Mouse (Mus musculus): ENCODE measurements at regions not wholly inside any gene's neighbourhood (a gene's known extent, or its start where the extent isn't known, plus 50 kb on each side); places are given as distances from the start of the nearest gene placed in this dataset.
"Not testable (repeated sequence)": the region's sequence is repeated elsewhere in the genome, so short reads cannot be mapped to it uniquely, and the experiment has no call there.

DNA sequence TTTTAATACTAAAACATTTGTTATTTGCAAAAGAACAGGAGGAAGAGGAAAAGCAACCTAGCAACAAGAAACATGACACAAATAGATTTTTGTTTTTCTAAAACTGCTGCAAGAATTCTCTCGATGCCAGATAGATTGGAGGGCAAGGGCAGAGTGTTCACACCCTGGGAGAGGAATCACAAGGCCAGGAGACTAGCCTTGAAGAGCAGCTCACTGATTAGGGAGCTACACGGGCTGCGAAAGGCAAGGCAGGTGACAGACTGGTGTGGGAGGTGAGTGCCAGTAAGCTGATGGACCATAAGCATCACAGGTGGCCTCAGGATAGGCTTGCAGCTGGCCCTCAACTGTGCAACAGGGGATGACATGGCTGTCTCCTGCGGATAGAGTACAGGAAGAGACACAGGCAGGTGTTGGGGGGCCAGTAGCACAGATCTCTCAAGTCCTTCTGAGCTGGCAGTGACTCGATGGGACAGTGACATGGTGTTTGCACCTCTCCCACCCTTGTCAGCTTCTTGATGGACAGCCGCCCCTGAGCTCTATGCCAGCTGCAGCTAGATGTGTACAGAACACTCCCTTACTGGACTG lies 102.0 kb upstream of the Abca1 start:
- no peak for DNase-seq

DNA sequence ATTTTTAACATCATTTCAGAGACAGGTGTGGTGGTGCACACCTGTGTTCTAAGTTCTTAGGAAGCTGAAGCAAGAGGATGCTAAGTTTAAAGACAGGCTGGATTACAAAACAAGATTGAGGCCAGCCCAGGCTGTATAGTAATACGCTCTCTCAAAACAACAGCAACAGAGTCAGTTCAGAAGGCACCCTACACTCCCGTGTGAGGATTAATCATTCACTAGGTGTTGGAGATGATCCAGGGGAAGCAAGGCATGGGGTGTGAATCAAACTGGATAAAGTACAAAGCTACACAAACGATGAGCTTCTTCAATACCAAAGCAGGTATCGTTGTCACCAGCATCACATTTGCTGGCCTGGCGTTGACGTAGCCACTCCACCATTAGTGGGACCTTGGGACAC lies 99.3 kb upstream of the Abca1 start:
- peak; percentile 93 for DNase-seq

DNA sequence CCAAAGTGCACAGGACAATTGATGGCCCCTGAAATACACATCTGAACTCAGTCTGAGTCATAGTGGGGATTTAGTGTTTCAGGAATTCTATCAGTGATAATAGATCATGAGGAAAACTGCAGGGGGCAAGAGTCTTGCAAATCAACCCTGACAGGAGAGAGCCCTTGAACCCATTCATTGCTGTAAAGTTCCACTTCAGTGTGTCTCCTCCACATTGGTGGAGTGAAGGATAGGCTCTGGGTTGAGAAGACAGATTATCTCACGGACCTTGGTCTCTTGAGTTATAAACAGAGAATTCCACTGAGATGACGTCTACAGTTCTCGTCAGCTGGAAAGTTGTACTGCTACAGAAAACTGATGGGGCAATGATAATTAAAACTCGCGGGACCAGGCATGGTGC lies 97.3 kb upstream of the Abca1 start:
- DNase-seq = no peak

DNA sequence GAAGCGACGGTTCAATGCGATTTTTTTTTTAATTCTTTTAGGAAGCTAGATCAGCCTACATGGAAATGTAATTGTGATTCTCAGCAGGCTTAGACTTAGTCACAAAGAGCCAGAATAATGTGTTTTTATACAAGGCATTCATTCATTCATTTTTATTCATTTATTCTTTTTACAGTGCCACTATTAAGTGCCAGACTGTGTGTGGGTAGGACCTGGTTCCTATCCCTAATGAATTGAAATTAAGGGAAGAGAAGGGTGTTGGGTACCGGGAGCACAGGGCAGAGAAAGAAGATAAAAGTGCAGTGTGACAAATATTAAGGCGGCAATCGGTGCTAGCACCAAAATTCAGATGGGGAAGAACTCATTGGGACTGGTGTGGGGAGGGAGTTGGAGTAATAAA lies 94.8 kb upstream of the Abca1 start:
- DNase-seq = no peak

DNA sequence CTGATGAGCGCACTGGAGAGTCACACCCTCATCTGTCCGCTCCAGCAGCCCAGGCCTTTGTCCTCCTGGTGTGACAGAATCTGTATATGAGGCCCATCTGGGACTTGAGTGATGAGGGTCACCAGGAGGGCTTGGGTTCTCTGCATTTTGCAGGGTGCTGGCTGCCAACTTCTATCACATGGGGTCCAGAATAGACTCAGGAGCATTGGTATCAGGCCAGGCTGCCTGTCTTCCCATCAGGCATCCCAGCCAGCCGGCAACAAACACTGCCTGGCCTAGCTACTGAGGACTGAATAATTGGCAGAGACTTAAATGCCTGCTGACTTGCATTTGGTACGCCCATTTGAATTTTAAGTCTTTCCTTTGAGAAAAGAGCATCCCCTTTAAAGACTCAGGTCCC lies 94.0 kb upstream of the Abca1 start:
- DNase-seq = no peak

DNA sequence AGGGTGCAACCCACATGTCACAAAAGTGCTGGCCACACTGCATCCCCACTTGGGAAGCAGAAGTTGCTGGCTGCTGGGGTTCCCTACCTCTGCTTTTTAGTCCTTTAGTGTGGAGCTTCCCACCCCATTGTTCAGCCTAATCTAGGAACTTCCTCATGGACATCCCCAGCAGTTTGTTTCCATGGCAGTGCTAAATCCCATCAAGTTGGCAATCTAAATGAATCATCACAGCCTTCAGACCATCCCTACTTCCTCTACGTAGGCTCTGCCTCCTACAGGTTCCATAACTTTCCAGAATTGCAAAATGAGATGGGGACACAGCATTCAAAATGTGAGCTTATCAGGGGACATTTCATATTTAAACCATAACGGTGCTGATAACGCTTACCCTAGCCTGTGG lies 90.6 kb upstream of the Abca1 start:
- DNase-seq = no peak

DNA sequence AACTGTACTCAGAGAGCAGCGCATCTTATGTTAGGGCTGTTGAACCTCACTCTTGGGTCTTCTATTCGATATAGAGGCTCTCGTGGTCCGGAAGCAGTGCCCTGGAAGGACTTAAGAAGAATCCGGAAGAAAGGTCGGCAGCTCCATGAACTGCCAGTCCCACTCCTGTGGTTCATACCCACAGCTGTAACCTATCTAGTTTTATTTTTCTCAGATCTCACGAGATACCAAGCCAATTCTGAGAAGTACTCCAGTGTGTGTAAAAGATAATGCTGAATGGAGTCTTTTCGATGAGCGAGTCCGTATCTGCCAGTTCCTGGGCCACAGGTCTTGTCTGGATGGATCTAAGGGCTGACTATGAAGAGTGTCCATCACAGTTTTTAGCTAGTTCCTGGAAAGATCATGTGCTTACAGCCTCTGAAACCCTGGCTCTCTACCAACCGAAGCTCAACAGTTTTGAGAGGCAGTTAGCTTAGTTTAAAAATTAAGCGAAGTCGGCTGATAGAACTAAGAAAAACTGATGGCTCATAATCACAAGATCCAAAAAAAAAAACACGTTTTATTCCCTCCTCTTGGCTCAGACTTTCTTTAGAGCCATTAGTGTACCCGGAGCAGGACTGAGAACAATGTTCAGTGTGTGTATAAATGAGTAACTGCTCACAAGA lies 86.5 kb upstream of the Abca1 start:
- peak; percentile 88 for DNase-seq

DNA sequence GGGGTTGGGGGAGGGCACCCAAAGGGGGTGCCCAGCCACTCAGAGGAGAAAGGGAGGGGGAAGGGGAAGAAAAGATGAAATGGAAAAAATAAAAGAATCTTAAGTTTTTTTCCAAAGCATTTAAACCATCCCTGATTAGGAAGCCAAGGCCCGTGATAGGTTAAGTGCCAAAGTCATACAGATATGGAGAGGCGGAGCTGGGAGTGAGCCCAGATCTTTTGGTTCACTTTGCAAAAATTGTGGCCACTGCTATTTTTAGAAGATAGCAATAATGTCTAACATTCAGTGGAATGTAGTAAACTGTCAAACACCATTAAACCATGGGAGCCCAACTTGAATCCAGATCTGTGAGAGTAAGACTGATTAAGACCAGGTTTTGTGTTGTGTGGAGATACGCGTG lies 85.9 kb upstream of the Abca1 start:
- DNase-seq = no peak

DNA sequence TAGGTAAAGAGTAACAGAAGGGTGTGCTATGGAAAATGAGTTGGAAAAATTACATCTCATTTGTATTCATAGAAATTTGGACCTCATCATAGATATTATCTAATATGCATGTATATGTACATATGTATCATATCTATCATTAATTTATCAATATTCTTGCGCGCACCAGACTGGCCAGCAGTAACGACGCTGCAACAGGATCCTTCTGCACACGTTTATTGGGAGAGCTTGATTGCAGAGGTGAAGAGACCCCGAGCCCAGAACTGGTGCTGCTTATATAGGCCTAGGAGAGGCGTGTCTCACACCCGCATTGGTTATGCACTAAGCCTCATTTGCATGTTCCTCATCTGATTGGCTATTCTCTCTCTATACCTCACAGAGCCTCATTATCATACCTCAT lies 83.8 kb upstream of the Abca1 start:
- DNase-seq = not testable (repeated sequence)

DNA sequence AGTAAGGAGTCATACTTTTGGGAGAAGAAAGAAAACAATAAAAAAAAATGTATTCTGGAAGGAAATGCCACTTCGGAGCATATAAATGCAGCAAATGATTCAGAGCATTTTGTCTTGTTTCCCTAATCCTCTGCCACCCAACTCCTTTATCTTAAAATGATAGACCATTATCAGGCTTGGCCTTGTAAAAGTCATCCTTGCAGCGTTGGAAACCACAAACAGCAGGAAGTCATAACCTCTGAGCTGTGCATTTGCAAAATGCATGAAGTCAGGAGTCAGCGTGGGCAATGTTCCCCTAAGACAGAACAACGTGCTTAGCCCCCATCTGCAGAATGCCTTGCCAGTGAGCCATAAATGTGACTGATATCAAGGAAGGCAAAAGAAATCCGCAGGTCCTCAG lies 80.2 kb upstream of the Abca1 start:
- DNase-seq = no peak

DNA sequence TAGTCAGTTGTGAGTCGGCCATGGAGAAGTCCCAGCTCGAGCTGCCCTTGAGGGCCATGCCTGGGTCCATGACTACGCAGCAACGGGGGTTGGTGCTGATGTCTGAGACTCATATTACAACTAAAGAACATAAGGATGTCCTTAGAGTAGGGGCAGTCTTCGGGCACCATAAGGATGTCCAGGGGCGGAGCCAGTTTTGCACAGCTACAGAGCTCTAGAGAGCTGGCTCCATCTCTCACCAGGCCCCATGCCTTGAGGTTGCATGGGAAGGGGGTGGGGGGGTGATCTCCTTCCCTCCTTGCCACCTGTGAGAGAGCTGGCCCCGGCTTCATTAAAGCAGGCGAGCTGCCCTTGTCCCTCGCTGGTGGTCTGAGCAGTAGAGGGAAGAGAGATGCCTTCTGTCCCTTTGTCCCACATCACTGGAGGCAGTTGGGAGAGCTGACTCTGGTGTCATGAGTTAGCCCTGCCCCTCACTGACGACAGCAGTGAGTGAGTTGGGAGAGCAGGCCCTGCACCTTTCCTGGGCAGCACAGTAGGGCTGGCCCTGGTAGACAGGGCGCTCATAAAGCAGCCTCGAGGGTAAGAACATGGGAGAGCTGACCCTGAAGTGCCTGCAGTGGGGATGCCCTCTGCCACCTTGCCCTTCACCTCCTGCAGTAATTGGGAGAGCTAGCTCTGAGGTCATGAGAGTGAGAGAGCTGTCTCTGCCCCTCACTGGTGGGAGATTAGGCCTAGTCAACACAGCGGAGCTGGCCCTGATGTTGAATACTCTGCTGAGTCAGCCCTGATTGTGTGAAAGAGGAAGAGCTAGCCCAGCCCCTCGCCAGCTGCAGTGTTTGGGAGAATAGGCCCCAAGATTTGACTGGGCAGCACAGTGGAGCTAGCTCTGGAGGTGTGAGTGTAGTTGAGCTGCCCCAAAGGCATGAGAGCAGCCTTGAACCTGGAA lies 78.9 kb upstream of the Abca1 start:
- no peak for DNase-seq

DNA sequence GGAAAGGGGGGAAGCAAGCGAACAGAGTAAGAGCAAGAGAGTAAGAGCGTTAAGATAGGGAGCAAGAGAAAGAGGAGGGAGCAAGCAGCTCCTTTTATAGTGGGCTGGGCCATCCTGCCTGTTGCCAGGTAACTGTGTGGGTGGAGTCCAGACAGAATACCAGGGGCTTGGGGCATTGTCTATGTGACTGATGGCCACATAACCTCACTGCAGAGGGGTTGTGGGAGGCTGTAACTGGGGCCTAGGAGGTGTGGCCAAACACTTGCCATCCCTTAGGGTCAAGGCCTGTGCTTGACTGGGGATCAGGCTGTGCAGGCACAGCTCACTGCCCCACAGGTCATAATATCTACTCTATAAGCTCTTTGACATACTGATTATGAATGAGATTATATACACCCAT lies 76.2 kb upstream of the Abca1 start:
- no peak for DNase-seq

DNA sequence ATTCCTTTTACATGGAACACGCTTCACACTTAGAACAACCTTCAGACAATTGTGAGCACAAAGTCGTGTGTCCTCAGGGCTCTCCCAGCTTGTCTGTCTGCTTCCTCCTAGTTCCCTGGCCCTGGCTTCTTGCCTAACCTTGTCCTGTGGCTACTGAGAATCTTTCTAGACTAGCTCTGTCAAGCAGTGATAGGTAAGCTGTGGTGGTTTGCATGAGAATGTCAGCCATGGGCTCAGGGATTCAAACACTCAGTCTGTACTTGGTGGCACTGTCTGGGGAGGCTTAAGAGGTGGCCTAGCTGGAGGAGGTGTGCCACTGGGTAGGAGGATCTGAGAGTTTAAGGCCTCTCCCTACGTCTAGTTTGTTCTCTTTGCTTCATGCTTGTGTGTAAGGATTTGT lies 72.7 kb upstream of the Abca1 start:
- no peak for DNase-seq

DNA sequence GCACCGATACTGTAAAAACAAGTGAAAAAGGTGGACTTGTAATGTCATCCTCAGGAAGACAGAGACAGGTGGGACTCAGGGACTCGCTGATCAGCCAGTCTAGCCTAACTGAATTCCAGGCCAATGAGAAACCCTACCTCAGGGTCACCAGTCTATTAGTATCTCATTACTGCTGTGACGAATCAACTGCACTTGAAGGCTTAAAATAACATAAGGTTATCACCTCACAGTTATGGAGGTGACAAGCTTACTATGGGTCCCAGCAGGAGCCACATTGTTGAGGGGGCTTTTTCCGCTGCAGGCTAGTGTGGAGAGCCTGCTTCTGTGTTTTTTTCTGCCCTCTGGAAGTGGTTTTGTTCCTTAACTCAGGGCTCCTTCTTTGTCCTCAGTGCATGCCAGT lies 72.2 kb upstream of the Abca1 start:
- DNase-seq = no peak

DNA sequence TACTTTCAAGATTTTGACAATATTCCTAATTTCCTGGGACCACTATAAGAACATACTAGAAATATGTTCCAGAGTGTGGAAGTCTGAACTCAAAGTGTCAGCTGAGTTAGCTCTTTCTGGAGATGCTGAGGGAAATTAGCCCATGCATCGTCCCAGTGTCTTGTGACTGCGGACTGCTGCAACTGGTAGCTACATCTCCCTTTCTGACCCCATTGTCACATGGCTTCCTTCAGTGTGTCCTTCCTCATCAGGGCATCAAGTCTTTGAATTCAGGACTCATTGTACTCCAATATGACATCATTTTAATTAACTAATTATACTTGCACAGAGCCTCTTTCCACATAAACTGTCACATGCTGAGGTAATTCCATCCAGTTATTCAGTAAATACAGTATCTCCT lies 71.4 kb upstream of the Abca1 start:
- no peak for DNase-seq

DNA sequence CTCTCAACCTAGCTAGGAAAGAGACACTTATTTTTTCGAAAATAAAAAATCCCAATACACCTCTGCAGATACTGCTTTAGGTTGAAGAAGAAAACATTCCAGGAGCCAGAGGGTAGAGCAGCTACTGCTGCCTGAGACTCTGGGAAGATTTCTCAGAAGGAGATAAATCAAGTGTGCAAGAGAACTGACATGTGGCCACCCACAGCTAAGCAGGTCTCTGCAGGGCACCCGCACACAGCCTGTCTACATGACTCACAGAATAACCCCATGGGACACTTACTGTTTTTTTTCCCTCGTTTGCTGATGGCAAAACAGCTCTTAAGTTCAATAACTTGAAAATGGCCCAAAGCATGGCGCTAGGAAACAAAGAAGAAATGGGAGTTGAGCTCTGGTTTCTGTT lies 68.7 kb upstream of the Abca1 start:
- no peak for DNase-seq

DNA sequence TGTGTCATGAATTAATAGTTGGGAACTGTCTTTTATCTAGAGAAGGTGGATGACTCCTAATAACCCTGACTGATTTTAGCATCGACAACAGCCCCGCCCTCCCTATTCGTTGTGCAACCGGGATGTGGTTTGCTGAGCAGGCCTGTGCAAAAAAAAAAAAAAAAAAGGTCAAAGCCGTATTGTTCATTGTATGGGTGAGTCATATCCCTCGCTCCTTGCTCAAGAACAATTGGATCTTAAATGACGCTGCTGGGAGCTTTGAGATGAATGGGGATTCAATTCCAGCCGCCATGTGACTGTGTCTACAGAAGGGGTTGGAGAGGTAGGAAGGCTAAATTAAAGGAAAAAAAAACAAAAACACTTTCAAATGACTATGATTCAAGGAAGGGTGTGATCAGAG lies 68.1 kb upstream of the Abca1 start:
- DNase-seq = no peak

DNA sequence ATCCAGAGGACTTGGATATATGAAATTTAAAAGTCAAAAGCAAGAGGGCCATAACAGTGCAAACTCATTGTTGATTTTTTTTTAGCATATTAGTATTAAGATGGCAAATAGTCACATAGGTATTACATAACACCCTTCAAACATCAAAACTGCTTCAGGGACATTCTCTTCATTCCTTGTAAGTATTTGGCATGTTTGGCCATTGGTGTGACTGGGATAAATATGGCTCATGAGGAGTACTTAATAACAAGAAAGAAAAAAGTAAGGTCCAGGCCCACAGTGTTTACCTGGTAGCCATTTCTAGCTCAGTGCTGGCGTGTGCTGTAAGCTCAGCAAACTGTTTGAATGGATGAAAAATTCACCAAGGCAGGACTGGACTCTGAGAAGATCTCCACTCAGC lies 67.4 kb upstream of the Abca1 start:
- peak; percentile 16 for DNase-seq

DNA sequence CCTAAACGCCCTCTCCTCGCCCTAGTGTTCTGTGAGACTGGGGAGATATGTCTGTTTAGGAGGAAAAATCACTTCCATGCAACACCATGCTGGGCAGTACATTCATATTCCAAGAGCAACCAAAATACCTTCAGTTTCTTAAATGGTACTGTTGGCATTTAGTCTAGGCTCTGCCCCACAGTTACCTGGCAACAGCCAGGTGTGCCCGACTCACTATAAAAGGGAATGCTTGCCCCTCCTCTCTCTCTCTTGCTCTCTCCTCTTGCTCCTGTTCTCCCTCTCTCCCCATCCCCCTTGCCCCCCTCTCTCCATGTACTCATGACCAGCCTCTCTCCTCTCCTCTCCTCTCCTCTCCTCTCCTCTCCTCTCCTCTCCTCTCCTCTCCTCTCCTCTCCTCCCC lies 66.7 kb upstream of the Abca1 start:
- no peak for DNase-seq

DNA sequence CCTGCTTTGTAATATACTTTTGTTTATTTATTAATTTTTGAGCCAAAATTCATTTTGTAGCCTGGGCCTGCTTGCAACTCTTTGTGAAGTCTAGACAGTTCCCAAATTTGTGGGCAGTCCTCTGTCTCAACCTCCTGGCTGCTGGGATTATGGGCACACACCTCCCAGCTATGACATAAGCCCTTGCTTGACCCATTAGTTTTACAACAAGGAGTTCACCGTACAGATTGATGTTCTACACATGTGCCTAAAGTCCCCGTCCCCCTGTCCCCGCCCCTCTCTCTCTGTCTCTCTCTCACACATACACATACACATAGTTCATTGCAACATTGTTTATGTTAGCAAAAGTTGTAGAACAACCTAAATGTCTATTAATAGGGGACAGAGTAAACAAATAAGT lies 63.7 kb upstream of the Abca1 start:
- no peak for DNase-seq

DNA sequence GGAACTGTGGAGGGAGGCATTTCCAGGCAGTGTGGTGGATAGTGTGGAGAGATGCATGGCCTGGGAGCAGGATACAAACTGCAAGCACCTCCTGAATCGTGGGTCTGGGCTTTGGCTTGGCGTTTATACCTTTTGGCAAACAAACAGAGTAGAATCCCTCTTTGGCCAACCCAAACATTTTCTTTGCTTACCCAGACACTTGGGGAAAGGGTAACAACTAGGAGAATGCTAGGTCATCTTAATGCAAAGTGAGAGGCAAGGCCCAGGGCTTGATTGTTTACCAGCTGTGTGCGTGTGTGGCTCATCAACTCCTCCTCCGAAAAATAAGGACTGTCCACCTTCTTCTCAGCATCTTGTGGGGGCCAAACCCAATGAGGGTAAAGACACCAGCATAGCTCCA lies 61.1 kb upstream of the Abca1 start:
- no peak for DNase-seq

DNA sequence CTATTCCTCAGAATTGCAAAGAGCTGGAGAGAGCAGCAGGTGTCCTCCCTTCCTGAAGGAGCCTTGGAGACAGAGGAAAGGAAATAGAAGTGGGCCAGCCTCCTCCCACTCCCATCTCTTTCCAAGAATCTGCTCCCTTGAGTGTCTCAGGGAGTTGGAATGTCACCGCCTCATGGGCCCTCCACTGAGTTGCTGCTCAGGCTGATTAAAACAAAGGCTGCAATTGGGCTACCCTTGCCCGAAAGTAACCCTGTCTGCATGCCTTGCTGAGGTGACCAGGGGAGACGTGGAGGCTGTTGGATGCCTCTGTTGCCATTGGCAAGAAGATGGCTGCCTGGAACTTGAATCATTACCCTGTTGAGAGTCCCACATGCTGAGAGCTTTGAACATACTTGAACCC lies 59.7 kb upstream of the Abca1 start:
- DNase-seq = peak; percentile 39

DNA sequence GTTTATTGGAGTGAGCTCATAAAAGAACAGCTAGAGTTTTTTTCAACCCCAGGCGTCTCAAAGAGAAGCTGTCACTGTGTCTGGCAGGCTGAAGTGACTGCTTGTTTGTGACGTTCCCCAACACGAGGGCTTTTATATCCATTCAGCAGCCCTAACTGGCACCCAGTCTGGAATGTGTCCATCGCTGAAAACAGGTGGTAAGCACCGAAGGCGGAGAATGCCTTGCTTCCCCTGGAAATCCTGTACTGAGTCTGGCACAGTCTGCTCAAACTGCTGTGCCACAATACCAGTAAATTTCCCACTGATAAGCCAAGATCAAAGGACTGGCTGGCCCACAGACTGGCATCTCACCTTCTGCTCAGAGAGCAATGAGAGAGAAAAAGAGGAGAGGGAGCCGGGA lies 59.1 kb upstream of the Abca1 start:
- no peak for DNase-seq

DNA sequence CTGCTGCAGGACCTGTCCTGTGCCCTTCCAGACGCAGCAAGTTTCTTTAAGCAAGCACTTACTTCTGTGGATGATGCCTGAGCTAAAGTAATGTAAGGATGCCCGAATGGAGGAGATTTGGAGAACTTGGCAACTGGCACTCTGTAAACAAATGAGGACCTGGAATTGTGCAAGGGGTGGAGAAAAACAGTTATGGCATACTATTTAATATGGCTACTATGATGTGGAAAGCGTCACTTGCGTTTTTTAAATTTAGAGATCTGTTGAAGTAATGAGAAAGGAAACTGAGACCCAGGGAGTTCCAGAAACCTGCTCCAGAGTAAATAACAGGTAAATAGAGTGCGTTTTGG lies 58.6 kb upstream of the Abca1 start:
- no peak for DNase-seq
